Mouse (Mus musculus): Measurements from ENCODE around the gene Rara. TPM values are rescaled to one million over a fixed set of nuclear protein-coding genes. Genes with fewer than 3 reads are reported as not detected.
"Not testable (repeated sequence)": the region's sequence is repeated elsewhere in the genome, so short reads cannot be mapped to it uniquely, and the experiment has no call there.

The Rara gene
- total RNA-seq, 2 experiments from 2014 or later = 8.7 to 13.2 TPM

DNA sequence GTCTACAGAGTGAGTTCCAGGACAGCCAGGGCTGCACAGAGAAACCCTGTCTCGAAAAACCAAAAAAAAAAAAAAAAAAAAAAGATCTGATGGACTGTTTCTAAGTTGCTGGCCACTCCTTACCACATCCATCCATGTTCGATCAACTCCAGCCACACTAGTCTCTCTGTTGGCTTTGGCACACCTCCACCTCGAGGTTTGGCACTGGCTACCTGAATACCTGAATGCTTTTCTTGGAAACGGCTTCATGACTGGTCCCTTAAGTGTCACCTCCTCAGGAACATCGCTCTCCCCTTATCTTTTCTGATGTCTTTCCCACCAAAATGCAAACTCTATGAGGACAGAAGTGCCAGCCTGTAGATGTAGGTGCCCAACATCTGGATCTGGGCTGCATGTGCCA lies 51.7 kb downstream of the Rara start:
- DNase-seq = no peak
- intact Hi-C loops (cut with DNase I) = loop anchor here (2.0 to 5.0 kb wide), 3 partner anchors 58 to 169 kb away; no protein-coding TSS in a partner anchor

DNA sequence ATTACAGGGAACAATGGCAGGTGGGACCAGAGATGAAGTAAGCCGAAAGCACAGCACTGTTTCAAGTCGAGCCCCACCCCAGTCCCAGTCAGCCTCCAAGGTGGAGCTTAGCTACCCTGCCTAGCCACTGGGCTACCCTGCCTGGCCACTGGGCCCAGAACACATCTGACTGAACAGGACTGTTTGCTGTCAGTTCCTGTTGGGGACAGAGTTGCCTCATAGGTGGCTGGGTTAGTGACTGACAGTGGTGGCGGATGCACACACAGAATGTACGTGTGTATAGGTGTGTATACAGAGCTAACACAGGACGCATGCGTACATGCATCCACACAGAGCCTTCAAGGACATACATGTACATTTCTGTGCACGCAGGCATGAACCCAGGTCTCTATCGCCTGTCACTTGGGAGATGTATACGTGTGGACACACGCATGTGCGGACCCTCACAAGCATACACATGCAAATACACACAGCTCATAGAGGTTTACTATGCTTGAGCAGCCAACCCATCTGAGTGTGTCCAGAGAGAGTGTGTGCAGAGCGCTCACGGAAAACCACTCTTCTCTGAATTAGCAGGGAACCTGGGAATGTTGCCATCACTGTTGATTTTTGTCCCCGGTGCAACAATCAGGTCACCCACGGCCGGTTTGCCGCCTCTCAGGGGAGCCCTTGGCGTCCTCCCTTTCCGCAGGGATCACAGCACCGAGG lies 53.8 kb downstream of the Rara start:
- DNase-seq = no peak
- intact Hi-C loops (cut with DNase I) = no loop called here

DNA sequence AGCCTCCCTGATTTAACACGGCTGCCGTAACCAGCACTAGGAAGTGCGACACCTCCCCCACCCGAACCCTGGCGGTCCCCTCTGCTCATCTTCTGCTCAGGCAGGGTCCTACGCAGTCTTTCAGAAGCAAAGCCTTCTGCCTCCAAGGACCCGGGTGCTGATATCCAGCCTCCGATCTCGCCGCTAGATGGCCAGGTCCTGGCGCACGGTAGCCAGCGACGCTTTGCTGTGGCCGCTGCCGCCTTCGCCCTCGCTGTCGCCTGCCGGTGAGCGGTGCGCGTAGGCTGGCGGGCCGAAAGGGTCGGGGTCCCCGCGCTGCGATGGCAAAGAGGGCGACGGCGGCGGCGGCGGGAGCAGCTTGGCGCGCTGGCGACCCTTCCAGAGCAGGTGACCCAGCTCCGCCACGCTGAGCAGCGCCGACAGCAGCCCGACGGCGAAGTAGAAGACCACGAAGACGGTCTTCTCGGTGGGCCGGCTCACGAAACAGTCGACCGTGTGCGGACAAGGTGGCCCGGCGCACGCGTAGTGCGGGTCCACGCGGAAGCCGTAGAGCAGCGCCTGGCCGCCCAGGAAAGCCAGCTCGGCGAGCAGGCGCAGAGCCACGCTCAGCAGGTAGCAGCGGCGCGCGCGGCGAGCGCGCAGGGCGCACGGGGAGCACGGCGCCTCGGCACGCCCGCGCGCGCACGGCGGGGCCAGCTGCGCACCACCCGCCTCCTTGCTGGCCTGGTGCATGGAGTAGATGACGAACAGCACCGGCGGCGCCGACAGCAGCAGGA lies 54.6 kb downstream of the Rara start:
- intact Hi-C loops (cut with DNase I) = no loop called here
- no peak for DNase-seq

DNA sequence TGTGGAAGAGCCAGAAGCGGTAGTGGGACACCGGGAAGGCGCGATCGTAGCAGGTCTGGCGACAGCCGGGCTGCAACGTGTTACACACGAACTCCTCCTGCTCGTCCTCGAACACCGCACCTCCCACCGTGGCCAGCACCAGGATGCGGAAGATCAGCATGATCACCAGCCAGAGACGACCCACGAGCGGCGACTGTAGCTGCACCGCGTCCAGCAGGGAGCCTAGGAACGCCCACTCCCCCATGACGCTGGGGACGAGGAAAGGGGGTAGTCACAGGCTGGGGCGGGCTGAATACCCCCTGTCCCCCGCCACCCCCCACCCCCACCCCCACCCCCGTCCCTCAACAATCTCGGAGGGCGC lies 55.1 kb downstream of the Rara start, which contains the start of gene Gjd3:
Gene Gjd3 (minus strand): TSS at position 244 of the 361 bp plus-strand sequence.
- DNase-seq = no peak
- intact Hi-C loops (cut with DNase I) = no loop called here

DNA sequence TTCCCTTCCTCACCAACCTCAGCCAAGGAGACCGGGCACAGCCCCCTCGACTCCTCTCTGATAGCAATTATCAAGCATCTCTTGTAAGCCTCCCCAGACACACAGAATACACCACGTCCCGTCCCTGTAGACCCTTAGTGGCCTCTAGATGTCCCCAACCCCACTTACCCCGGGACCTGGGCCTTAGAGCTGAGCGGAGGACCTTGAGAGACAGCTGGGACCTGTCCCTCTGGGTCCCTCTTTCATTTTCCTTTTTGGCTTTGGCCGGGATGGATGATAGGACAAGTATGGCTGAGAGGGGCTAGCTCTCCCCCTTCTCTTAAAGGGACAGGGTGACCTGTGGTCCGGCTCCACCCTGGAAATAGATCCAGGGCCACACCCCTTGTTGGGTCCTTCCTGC lies 55.9 kb downstream of the Rara start:
- intact Hi-C loops (cut with DNase I) = no loop called here
- no peak for DNase-seq

DNA sequence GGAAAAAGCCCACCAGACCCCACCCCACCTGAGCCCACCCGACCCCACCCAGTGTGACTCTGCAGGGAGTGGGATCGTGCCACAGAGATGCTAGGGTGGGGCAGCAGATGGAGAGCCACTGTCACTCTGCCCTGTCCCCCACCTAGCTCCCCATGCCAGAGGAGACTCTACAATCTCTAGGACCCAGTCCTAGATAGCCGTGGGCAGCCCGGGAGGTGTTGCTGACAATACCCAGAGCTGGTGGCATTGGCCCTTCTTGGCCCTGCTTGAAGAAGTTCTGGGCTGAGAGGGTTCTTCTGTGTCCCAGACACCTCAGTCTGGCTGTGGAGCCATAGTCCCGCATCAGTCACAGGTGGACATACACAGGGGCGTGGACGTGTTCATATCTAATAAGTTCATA lies 57.9 kb downstream of the Rara start:
- no peak for DNase-seq
- intact Hi-C loops (cut with DNase I) = no loop called here

DNA sequence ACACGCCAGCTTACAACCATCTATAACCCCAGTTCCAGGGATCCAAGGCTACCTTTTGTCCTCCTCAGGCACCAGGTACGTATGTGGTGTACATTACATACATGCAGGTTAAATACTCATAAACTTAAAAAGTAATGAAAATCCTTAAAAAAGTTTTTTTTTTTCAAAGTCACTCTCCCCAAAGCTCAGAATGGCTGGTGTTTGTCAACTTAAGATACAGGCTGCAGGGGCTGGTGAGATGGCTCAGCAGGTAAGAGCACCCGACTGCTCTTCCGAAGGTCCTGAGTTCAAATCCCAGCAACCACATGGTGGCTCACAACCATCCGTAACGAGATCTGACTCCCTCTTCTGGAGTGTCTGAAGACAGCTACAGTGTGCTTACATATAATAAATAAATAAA lies 60.6 kb downstream of the Rara start:
- intact Hi-C loops (cut with DNase I); DNase-seq: not testable (repeated sequence)

DNA sequence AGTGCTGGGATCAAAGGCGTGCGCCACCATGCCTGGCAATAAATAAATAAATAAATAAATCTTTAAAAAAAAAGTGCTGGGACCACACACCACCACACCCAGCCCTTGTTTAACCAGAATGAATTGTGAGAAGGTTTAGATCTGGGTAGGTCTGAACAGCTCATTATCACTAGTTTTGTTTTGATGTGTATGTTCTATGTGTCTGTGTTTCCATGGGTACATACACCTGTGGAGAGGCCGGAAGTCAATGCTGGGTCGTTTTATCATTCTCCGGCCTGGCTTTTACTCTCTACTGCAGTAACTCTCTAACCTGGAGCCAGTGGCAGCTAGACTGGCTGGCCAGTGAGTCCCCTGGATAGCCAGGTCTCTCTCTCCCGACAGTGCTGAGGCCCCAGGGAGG lies 63.2 kb downstream of the Rara start:
- intact Hi-C loops (cut with DNase I) = no loop called here
- DNase-seq = no peak

DNA sequence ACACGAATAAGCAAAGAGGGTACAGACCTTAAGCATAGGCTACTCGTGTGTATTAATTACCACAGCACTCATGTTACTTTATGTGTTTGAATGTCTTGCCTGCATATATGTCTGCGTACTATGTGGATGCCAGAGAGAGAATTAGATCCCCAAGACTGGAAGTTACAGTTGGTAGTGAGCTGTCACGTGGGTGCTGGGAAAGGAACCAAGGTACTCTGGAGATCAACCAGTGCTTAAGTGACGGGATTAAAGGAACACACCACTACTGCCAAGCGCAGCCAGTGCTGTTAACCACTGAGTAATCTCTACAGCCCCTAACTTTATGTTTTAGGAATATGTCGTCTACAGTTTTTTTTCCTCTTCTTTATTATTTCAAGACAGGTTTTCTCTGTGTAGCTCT lies 68.4 kb downstream of the Rara start:
- intact Hi-C loops (cut with DNase I) = no loop called here
- DNase-seq = no peak

DNA sequence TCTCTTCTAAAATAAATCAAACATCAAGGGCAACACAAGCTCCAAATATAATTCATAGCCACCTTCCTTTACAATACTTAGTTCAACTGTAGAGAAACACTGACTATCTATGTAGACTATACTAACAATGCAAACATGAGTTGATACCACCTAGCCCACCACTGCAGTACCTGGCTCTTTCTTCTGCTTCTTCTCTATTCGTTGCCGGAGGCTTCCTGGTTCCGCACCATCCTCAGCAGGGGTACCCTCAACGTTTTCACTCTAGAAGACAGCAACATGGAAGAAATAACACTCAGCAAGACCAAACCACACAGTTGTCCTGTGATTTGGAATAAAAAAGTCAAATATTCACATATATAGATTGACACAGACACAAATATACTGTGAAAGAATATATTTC lies 70.0 kb downstream of the Rara start:
- intact Hi-C loops (cut with DNase I) = no loop called here

DNA sequence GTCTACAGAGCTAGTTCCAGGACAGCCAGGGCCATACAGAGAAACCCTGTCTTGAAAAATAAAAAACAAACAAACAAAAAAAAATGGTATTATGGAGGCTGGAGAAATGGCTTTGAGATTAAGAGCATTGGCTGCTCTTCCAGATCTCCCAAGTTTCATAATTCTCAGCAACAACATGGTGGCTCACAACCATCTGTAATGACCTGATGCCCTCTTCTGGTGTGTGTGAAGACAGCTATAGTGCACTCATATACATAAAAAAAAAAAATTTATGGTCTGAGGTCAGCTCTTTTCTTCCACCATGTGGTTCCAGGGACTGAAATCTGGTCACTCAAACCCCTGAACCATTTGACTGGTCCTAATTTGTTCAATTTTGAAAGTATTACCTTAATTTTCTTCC lies 71.2 kb downstream of the Rara start:
- intact Hi-C loops (cut with DNase I) = no loop called here
- DNase-seq = no peak

More for the DNA sequence above, 70.0 kb downstream of the Rara start:
- no peak for DNase-seq

DNA sequence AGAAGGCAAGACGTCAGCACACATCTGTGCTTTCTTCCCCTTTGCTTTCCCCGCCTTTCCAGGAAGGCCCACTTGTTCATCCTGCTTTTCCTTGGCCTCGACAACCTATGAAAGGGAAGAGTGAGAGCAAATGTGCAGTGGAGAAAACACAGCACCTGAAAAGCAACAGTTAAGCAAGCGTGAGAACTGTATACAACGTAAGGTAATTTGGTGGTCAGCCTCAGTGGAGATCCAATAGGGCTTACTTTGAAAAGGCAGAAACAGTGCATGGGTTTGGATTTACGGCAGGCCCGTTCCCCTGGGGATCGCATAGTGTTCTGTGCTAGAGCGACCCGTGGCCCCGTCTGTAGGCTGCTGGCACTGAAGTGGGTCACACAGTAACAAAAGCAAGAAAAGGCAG lies 71.6 kb downstream of the Rara start:
- DNase-seq = no peak
- intact Hi-C loops (cut with DNase I) = no loop called here

DNA sequence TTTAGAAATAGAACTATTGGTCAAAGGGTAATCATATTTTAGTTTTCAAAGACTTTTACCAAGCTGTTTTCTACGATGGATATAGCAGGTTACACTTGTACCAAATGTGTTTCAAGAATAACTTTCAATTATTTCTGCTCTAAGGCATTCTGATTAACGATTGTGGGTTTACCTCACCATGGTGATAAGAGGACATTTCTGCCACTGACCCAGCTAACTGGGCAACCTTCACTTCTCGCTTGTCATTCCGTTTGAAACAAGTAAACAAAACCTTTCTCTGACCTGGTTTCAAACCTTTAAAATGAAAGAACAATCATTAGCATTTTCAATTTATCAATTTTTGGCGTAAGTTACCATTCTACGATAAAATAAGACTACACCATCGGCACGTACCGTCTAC lies 79.2 kb downstream of the Rara start:
- intact Hi-C loops (cut with DNase I) = no loop called here
- no peak for DNase-seq

DNA sequence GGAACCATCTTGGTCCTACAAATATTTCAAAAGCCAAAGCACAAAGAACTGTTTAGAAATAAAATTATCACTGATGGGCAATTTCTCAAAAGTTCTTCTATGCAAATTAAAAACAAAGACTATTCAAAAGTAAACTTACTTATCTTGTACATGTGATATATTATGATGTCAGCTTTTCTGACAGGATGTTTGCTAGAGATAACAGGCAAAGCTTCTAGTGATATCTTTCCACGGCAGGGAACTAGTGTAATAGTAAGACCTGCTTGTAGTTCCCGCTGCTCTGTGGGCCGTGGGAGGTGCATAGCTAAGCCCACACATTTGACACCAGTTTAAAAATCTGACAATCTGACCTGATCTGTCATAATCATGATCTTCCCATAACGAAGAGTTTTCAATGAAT lies 82.5 kb downstream of the Rara start:
- no peak for DNase-seq
- intact Hi-C loops (cut with DNase I) = no loop called here

DNA sequence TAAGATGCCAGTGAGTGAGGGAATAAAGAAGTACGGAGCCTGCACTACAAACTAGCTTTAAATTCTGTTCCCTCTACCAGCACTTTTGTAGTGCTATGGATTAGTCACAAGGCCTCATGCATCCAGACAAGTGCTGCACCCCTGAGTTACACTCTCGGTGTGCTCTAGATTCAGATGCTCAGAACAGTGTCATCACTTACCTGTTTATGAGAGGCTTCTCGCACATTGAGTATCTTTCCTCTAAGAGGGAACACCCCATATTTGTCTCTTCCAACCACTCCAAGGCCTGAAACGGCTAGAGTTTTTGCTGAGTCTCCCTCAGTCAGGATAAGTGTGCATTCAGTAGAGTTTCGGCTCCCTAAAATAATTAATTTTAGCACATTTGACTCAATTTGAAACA lies 83.1 kb downstream of the Rara start:
- no peak for DNase-seq
- intact Hi-C loops (cut with DNase I) = no loop called here

DNA sequence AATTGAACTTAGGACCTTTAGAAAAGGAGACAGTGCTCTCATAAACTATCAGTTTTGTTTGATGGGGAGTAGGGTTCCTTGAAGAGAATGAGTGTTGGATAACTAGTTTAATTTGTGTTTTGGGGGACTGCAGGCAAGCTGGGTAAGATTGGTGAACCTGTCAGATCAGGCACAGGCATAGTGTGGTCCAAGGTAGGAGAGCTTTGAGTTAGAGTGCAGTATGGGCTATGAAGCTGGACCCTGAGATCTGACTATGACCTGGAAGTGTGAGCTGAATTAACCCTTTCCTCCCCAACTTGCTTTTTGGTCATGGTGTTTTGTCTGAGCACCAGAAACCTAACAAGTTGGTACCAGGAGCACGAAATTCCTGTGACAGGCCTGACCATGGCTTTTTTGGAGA lies 86.2 kb downstream of the Rara start:
- intact Hi-C loops (cut with DNase I) = no loop called here
- no peak for DNase-seq

DNA sequence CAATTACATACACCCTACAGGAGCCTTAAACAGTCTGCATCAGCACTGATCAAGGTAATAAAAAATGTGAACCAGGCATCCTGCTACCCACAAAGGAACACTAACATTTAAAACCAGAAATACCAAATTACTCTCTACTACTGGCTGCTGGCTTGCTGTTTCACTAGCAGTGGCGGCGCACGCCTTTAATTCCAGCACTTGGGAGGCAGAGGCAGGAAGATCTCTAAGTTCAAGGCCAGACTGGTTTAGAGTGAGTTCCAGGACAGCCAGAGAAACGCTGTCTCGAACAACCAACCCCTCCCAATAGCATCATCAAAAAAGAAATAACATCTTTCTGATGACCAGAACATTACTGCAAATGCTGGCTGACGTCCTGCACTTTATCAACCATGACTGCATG lies 92.2 kb downstream of the Rara start:
- intact Hi-C loops (cut with DNase I) = no loop called here
- no peak for DNase-seq

DNA sequence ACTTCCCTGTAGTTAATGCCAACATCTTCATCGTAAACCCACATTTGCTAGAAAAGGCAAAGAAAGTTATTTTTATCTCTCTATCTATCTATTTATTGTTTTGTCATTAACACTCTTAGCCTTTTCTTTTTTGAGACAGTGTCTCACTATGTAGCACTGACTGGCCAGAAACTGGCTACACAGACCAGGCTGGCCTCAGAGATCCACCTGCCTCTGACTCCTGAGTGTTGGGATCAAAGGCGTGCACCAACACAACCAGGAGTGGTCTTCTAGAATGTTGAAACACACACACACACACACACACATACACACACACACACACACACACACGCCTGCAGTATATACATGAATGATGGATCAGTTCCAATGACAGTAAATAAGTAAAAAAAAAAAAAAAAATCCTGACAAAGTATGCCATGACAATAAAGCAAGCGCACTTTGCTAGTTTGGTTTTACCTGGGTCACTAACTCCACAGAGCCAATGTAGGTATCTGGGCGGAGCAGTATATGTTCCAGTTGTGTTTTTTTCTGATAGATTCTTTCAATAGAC lies 94.8 kb downstream of the Rara start:
- DNase-seq = no peak
- intact Hi-C loops (cut with DNase I) = no loop called here

DNA sequence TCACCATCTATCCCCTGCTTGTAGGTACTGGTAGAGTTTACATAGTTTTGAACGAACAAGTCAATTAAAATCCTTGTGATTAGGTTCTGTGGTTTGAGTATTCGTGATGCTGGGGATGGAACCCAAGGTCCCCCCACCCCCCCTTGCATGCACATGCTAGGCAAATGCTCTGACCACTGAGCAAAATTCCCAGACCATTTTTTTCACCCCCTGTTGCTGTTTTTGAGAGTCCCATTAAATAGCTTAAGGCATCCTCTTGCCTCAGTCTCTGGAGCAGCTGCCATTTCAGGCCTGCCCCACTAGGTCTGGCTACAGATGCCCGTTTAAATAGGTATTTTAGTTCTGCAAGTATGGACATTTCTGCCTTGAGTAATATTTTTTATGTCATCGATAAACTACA lies 95.5 kb downstream of the Rara start:
- no peak for DNase-seq
- intact Hi-C loops (cut with DNase I) = no loop called here

DNA sequence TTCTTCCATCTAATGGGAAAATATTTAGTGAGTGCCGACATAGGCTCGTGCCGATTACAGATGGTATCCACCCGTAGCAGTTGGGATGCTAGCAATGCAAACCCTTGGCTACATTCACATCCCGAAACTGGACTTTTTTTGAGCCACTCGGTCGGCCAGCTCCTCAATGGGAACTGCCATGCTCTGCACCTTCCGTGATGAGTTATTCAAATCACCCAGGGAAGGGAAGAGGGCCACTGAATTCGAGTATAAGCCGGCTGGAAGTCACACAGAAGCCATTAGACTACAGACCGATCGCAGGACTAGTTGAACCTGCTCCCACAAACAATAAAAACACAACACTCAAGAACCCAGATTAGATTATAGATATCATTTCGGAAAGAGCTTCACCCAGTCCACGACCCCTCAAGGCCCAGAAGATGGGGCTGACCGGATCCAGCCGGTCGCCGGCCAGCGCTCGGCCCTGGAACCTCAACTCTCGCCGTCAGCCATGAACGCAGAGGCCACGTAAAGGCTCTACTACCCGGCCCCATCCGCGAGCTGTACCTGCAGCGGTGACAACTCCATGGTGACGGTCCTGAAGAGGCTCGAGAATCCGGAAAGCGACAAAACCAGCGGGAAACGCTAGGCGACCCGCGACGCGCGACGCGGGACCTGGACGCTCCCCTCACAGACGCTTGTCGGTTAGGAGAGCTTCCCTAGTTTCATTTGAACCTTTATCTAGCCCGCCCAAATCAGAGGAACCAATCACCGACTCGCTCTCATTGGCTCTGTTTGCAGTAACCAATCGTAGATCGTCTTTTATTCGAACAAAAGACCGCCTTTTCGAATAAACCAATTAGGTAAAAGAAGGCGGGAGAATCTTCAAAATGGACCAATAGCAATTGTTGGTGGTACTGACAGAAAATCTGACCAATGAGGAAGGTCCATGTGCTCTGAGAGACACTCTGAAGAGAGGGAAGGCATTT lies 96.2 kb downstream of the Rara start, which contains the start of gene Top2a:
Gene Top2a (minus strand): TSS at position 690 of the 968 bp plus-strand sequence.
- DNase-seq = peak; percentile 75 to 86
- intact Hi-C loops (cut with DNase I) = no loop called here

Data from gastrocnemius, postnatal 36 days (tissue).